Mouse (Mus musculus): ENCODE data around the gene Ndufs3. TPM values are rescaled to one million over a fixed set of nuclear protein-coding genes. Genes with fewer than 3 reads are reported as not detected.
"Not testable (repeated sequence)": the region's sequence is repeated elsewhere in the genome, so short reads cannot be mapped to it uniquely, and the experiment has no call there.

Gene Ndufs3
- polyA plus RNA-seq, 1 experiment from 2014 or later, result 236 TPM

DNA sequence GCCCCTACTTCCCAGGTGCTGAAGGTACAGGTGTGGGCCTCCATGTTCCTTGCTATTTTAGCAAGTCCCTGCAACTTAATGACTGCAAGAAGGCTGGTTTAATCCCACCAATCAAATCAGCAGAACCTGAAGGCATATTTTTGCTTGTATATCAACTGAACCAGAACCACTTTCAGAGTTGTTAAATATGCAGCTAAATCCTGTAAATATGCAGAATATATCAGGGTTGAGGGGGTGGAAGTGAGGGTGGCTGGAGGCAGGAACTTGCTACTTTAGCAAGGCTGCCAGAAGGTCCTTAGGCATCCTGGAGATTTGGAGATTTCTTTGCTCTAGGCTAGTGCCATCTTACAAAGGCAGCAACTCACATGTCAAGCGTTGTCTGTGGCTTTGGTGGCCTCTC, 10.9 kb upstream of the Ndufs3 start:
- H3K27me3 ChIP-seq (replicated peaks; ENCODE audit: control insufficient read depth, insufficient read depth, low read length), result no peaks in the 10 kb centered on the region
- no peak overlapping the region for H3K27ac ChIP-seq (ENCODE audit: low read depth, low read length)
- peak overlapping the region; percentile 34; the same call in 1 of the 2 replicates for H3K9ac ChIP-seq (ENCODE audit: low read depth, low read length)
- H3K36me3 ChIP-seq (ENCODE audit: control insufficient read depth, insufficient read depth, low read length), result peaks cover 25% of the 10 kb centered on the region
- 85% methylated on average over 1 of the region's 1 CpGs for WGBS
- DNase-seq (ENCODE audit: low spot score) (no peak), ATAC-seq (replicated peaks; ENCODE audit: low FRiP score) (no peak)
- H3K4me1 ChIP-seq (replicated peaks; ENCODE audit: control insufficient read depth, insufficient read depth, low read length), result peaks cover 9% of the 10 kb centered on the region
- peak overlapping the region; percentile 92 for H3K4me2 ChIP-seq
- peak overlapping the region; percentile 87; the same call in 1 of the 2 replicates for H3K4me3 ChIP-seq (ENCODE audit: low read depth, low read length)
- H3K9me3 ChIP-seq (ENCODE audit: control insufficient read depth, low read length), result no peaks in the 10 kb centered on the region

DNA sequence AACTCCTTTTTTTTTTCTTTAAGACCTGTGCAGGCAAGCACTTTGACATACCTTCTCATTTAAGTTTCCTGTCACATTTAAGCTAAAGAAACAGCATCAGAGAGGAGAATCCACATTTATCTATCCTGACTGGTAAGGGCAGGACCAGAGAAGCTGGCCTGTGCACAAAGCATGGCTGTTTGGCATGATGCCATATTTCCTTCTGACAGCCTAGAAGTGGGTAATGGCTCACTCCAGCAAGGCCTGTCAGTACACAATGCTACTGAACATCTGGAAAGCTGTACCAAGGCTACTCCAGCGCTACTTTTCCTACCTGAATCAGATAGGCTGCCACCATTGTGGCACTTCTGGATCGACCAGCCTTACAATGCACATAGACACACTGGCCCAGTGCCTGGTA, 9.0 kb upstream of the Ndufs3 start:
- Histone ChIP-seq H3K9ac (ENCODE audit: low read depth, low read length) (0 out of 2 replicates have a peak overlapping the region, but pooled peaks have one; percentile 36), H3K4me1 (replicated peaks; ENCODE audit: control insufficient read depth, insufficient read depth, low read length) (peaks cover 9% of the 10 kb centered on the region), H3K36me3 (ENCODE audit: control insufficient read depth, insufficient read depth, low read length) (peaks cover 38% of the 10 kb centered on the region), H3K27ac (ENCODE audit: low read depth, low read length) (no peak overlapping the region), H3K4me2 (no peak overlapping the region), H3K27me3 (replicated peaks; ENCODE audit: control insufficient read depth, insufficient read depth, low read length) (no peaks in the 10 kb centered on the region), H3K9me3 (ENCODE audit: control insufficient read depth, low read length) (no peaks in the 10 kb centered on the region), H3K4me3 (ENCODE audit: low read depth, low read length) (no peak overlapping the region)
- ATAC-seq (replicated peaks; ENCODE audit: low FRiP score) (no peak), DNase-seq (ENCODE audit: low spot score) (no peak)
- WGBS, result 93% methylated on average over 2 of the region's 2 CpGs

DNA sequence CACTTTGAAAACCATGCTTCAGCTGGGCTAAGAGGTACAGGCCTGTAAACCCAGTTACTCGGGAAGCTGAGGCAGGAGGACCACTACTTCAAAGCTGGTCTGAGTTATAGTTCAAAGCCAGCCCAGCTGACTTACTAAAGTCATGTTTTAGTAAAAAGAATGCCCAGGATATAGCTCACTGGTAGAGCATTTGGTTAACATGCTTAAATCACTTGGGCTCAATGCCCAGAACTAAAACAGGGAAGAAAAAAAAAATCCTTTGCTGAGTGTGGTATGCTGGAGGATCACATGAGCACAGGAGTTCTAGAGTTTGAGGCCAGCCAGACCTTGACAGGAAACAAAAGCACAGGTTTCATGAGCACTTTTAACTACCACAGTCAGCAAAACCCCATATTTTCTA, 7.0 kb upstream of the Ndufs3 start:
- Histone ChIP-seq H3K4me2 (no peak overlapping the region), H3K4me1 (replicated peaks; ENCODE audit: control insufficient read depth, insufficient read depth, low read length) (peaks cover 8% of the 10 kb centered on the region), H3K36me3 (ENCODE audit: control insufficient read depth, insufficient read depth, low read length) (peaks cover 44% of the 10 kb centered on the region), H3K9me3 (ENCODE audit: control insufficient read depth, low read length) (no peaks in the 10 kb centered on the region), H3K4me3 (ENCODE audit: low read depth, low read length) (no peak overlapping the region), H3K9ac (ENCODE audit: low read depth, low read length) (no peak overlapping the region), H3K27me3 (replicated peaks; ENCODE audit: control insufficient read depth, insufficient read depth, low read length) (no peaks in the 10 kb centered on the region), H3K27ac (ENCODE audit: low read depth, low read length) (no peak overlapping the region)
- DNase-seq (ENCODE audit: low spot score) (no peak), ATAC-seq (replicated peaks; ENCODE audit: low FRiP score) (no peak)
- 80% methylated on average over 1 of the region's 1 CpGs for WGBS

DNA sequence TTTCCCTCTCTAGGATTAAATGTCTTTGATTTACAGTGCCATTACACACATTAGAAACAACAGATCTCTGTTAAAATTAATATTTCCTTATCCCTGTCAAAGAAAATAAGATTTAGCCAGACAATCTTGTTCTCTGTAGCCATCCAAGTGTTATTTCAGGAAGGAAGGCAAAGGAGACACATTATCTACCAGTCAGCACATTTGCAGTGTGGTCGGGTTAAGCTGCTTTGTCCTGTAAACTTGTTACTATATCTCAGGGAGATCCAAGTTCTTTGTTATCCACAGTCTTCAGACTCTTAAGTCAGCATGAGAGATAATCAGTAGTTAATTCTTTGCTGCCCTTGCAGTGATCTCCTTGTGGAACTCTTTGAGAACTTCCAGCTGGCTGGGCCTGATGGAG, 6.2 kb upstream of the Ndufs3 start:
- no peaks in the 10 kb centered on the region for H3K9me3 ChIP-seq (ENCODE audit: control insufficient read depth, low read length)
- peaks cover 46% of the 10 kb centered on the region for H3K36me3 ChIP-seq (ENCODE audit: control insufficient read depth, insufficient read depth, low read length)
- H3K27ac ChIP-seq (ENCODE audit: low read depth, low read length), result no peak overlapping the region
- DNase-seq (ENCODE audit: low spot score), result no peak
- no peak for ATAC-seq (replicated peaks; ENCODE audit: low FRiP score)
- no peak overlapping the region for H3K4me2 ChIP-seq
- H3K4me1 ChIP-seq (replicated peaks; ENCODE audit: control insufficient read depth, insufficient read depth, low read length), result peaks cover under 1% of the 10 kb centered on the region
- WGBS, result 43% methylated on average over 1 of the region's 1 CpGs
- H3K27me3 ChIP-seq (replicated peaks; ENCODE audit: control insufficient read depth, insufficient read depth, low read length), result no peaks in the 10 kb centered on the region
- no peak overlapping the region for H3K4me3 ChIP-seq (ENCODE audit: low read depth, low read length)
- no peak overlapping the region for H3K9ac ChIP-seq (ENCODE audit: low read depth, low read length)

DNA sequence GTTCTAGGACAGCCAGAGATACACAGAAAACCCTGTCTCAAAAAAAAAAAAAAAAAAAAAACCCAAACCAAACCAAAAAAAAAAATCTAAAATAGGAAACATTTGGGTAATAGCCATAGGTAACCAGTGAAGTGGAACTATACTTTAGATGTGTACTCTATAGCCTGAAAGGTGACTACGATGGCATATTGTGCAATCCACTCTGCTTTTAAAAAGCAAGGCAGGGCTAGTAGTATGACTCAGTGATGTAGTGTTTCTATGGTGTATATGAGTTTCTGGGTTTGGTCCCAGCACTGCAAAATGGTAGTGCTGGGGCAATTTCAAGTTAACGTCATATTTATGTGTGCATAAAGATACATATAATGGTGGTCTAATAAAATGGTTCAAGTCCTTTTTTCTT, 2.1 kb upstream of the Ndufs3 start:
- ATAC-seq (replicated peaks; ENCODE audit: low FRiP score) (no peak), DNase-seq (ENCODE audit: low spot score) (no peak)
- no peaks in the 10 kb centered on the region for H3K27me3 ChIP-seq (replicated peaks; ENCODE audit: control insufficient read depth, insufficient read depth, low read length)
- H3K27ac ChIP-seq (ENCODE audit: low read depth, low read length), result no peak overlapping the region
- peaks cover 38% of the 10 kb centered on the region for H3K36me3 ChIP-seq (ENCODE audit: control insufficient read depth, insufficient read depth, low read length)
- 91% methylated on average over 2 of the region's 2 CpGs for whole genome bisulfite sequencing
- no peak overlapping the region for H3K4me3 ChIP-seq (ENCODE audit: low read depth, low read length)
- H3K4me1 ChIP-seq (replicated peaks; ENCODE audit: control insufficient read depth, insufficient read depth, low read length), result peaks cover 11% of the 10 kb centered on the region
- no peak overlapping the region for H3K4me2 ChIP-seq
- no peaks in the 10 kb centered on the region for H3K9me3 ChIP-seq (ENCODE audit: control insufficient read depth, low read length)
- H3K9ac ChIP-seq (ENCODE audit: low read depth, low read length), result no peak overlapping the region

DNA sequence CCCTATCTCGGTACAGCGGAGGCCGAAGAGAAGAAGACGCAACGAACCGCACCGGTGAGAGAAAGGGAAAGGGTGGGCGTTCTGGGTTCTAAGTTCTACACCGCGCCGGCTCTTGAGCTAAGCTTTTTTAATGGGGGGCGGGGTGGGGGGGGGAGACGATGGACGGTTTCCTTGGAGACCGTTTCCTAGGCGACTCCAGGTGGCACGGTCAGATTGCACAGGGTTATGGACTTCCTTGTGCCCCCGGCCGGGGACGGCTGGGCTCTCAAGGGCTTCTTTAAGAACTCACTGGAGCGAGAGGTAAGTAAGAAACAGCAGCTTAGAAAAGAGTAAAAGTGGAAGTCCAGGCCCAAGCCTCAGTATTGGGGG, 213 bp upstream of the Ndufs3 start:
- under 1% methylated on average over 21 of the region's 21 CpGs for WGBS

DNA sequence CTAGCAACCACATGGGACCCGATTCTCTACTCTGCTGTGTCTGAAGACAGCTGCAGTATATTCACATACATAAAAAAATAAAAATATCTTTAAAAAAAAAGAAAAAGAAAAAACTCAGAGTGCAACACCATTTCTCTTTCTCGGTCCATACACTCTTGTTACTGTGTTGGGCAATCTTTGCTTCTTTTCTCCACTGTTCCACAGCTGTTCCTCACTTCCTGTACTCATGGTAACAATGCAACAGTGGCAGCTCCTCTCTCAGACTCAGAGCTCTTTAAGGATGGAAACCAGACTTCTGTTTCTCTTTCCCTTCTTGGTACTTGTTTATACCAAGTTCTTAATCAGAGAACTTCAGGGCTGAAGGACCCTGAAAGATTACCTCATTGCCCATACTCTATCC, 1.2 kb downstream of the Ndufs3 start:
- no peak for ATAC-seq (replicated peaks; ENCODE audit: low FRiP score)
- WGBS, result 81% methylated on average over 2 of the region's 2 CpGs
- no peak for DNase-seq (ENCODE audit: low spot score)
- Histone ChIP-seq H3K36me3 (ENCODE audit: control insufficient read depth, insufficient read depth, low read length) (peaks cover 25% of the 10 kb centered on the region), H3K9ac (ENCODE audit: low read depth, low read length) (peak overlapping the region; percentile 95), H3K4me2 (peak overlapping the region; percentile 78), H3K4me3 (ENCODE audit: low read depth, low read length) (peak overlapping the region; percentile 88), H3K27ac (ENCODE audit: low read depth, low read length) (no peak overlapping the region), H3K27me3 (replicated peaks; ENCODE audit: control insufficient read depth, insufficient read depth, low read length) (no peaks in the 10 kb centered on the region), H3K4me1 (replicated peaks; ENCODE audit: control insufficient read depth, insufficient read depth, low read length) (peaks cover 11% of the 10 kb centered on the region), H3K9me3 (ENCODE audit: control insufficient read depth, low read length) (no peaks in the 10 kb centered on the region)

More for the DNA sequence above, 213 bp upstream of the Ndufs3 start:
- H3K27ac ChIP-seq (ENCODE audit: low read depth, low read length), result peak overlapping the region; percentile 81; the same call in 1 of the 2 replicates
- ATAC-seq (replicated peaks; ENCODE audit: low FRiP score) (peak; percentile 53), DNase-seq (ENCODE audit: low spot score) (no peak)
- H3K4me2 ChIP-seq, result peak overlapping the region; percentile 78
- H3K9ac ChIP-seq (ENCODE audit: low read depth, low read length), result peak overlapping the region; percentile 95
- peaks cover 11% of the 10 kb centered on the region for H3K4me1 ChIP-seq (replicated peaks; ENCODE audit: control insufficient read depth, insufficient read depth, low read length)
- no peaks in the 10 kb centered on the region for H3K27me3 ChIP-seq (replicated peaks; ENCODE audit: control insufficient read depth, insufficient read depth, low read length)
- no peaks in the 10 kb centered on the region for H3K9me3 ChIP-seq (ENCODE audit: control insufficient read depth, low read length)
- peak overlapping the region; percentile 88 for H3K4me3 ChIP-seq (ENCODE audit: low read depth, low read length)
- peaks cover 31% of the 10 kb centered on the region for H3K36me3 ChIP-seq (ENCODE audit: control insufficient read depth, insufficient read depth, low read length)

DNA sequence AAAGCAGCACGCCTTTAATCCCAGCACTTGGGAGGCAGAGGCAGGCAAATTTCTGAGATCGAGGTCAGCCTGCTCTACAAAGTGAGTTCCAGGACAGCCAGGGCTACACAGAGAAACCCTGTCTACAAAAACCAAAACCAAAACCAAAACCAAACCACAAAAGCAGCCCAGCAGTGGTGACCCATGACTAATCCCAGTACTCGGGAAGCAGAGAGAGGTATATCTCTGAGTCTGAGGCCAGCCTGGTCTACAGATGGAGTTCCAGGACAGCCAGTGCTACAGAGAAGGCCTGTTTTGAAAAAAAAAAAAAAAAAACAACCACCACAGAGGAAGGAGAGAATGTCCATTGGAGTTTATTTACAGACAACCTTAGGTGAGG, 10.3 kb downstream of the Ndufs3 start:
- Histone ChIP-seq H3K4me2 (peak overlapping the region; percentile 52), H3K4me1 (replicated peaks; ENCODE audit: control insufficient read depth, insufficient read depth, low read length) (peaks cover 38% of the 10 kb centered on the region), H3K36me3 (ENCODE audit: control insufficient read depth, insufficient read depth, low read length) (peaks cover 32% of the 10 kb centered on the region), H3K27me3 (replicated peaks; ENCODE audit: control insufficient read depth, insufficient read depth, low read length) (peaks cover 11% of the 10 kb centered on the region), H3K27ac (ENCODE audit: low read depth, low read length) (peak overlapping the region; percentile 93), H3K9ac (ENCODE audit: low read depth, low read length) (peak overlapping the region; percentile 40; the same call in 1 of the 2 replicates)
- H3K4me3 ChIP-seq (ENCODE audit: low read depth, low read length); DNase-seq (ENCODE audit: low spot score); H3K9me3 ChIP-seq (ENCODE audit: control insufficient read depth, low read length): not testable (repeated sequence)
- ATAC-seq (replicated peaks; ENCODE audit: low FRiP score), result 0 out of 2 replicates have a peak, but pooled peaks have one; percentile 25
- 56% methylated on average over 3 of the region's 3 CpGs for WGBS

DNA sequence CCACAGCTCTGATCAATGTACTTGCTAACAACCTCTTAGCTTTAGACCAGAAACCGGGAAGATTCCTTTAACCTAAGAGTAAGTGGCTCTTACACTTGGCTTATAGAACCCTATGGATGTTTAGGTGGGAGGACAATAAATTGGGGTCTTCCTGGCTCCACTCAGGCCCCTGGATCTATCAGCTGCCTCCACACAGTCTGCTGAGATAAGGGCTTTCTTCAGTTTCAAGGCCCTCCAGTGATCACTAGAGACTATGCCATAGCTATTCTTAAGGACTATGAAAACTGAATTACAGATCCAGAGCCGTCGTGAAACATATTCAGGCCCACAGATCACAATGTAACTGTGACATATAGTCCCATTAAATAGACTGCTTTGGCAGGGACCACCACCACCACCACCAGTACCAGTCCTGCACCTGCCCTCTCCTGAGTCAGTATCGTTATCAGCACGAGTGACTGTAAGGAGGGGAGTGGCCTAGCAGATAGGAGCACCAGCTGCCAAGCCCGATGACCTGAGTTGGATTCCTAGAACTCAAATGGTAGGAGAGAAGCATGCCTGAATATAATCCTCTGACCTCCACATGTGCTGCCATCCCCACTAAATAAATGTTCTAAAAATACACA, 10.8 kb downstream of the Ndufs3 start:
- DNase-seq (ENCODE audit: low spot score) (no peak), ATAC-seq (replicated peaks; ENCODE audit: low FRiP score) (peak; percentile 89)
- Histone ChIP-seq H3K4me3 (ENCODE audit: low read depth, low read length) (no peak overlapping the region), H3K36me3 (ENCODE audit: control insufficient read depth, insufficient read depth, low read length) (peaks cover 30% of the 10 kb centered on the region), H3K9me3 (ENCODE audit: control insufficient read depth, low read length) (no peaks in the 10 kb centered on the region), H3K27me3 (replicated peaks; ENCODE audit: control insufficient read depth, insufficient read depth, low read length) (peaks cover 16% of the 10 kb centered on the region), H3K9ac (ENCODE audit: low read depth, low read length) (peak overlapping the region; percentile 52), H3K27ac (ENCODE audit: low read depth, low read length) (peak overlapping the region; percentile 93), H3K4me1 (replicated peaks; ENCODE audit: control insufficient read depth, insufficient read depth, low read length) (peaks cover 41% of the 10 kb centered on the region), H3K4me2 (peak overlapping the region; percentile 52)
- WGBS, result 59% methylated on average over 6 of the region's 6 CpGs
